Mouse (Mus musculus) mouse trophoblast stem cell (cell line): ENCODE data around the gene B130006D01Rik.

ENCODE experiments used
- in situ Hi-C, 2 experiments: fragments of 300-500 bp; cut with MseI, MboI; formaldehyde crosslinking; loops; 2 replicates in 1 of 2; 3 replicates in 1 of 2; pipeline ENCODE4 v1.15.1; 2025

The B130006D01Rik gene

GRCm38 (mm10) chr11:95770720-95771364 is 47.5 kb downstream of the B130006D01Rik start:
- in situ Hi-C loops = no loop called here

DNA sequence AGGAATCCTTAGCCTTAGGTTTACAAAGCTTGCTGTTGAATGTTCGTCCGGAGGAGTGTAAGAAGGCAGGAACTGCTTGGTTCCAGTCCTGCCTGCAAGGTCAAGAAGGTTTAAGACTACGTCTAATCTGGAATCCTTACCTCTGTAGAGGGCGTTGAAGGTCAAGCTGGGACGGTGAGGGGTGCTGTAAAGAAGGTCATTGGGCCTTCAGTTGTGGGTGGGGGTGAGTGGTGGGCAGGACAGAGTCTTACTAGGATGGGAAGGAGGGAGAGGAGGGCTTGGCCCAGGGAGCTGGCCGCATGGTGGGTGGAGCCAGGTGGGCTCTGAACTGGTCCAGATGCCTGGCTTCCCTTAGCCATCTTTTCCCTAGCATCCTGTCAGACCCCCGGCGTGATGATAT is 48.3 kb downstream of the B130006D01Rik start:
- in situ Hi-C loops = no loop called here

- in situ Hi-C loops = no loop called here
These were observed 49.9 kb downstream of the B130006D01Rik start for GRCm38 (mm10) chr11:95773264-95773663.
